Mouse (Mus musculus): ENCODE measurements at regions not wholly inside any gene's neighbourhood (a gene's known extent, or its start where the extent isn't known, plus 50 kb on each side); places are given as distances from the start of the nearest gene placed in this dataset.

DNA sequence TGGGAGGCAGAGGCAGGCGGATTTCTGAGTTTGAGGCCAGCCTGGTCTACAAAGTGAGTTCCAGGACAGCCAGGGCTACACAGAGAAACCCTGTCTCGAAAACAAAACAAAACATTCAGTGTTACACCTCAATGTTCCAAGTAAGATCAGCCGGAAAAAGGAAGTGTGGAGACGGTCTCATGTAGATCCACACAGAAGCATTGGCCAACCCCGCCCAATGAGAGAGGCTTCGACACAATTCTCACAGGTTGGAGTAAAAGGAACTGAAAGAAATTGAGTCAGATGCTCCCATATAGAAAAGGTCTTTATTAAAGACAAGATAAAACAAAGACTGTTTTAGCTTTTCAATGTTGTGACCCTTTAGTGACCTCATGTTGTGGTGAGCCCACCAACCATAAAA is 190.3 kb upstream of the Mkln1 start:
- no peak overlapping the region for H3K9ac ChIP-seq (ENCODE audit: low read depth, low read length)
- no peaks in the 10 kb centered on the region for H3K4me1 ChIP-seq (replicated peaks; ENCODE audit: insufficient read depth, low read length)
- no peaks in the 10 kb centered on the region for H3K9me3 ChIP-seq (replicated peaks; ENCODE audit: low read length)
- TF ChIP-seq CTCF (IDR thresholded peaks at IDR 0.05; ENCODE audit: low read depth), result no peak
- no peak overlapping the region for H3K4me2 ChIP-seq (ENCODE audit: low read length)
- ATAC-seq (replicated peaks; ENCODE audit: low FRiP score, low read depth) (no peak), DNase-seq (ENCODE audit: low spot score) (no peak)
- no peaks in the 10 kb centered on the region for H3K27me3 ChIP-seq (ENCODE audit: insufficient read depth, low read length)
- H3K36me3 ChIP-seq (ENCODE audit: insufficient read depth, low read length), result no peaks in the 10 kb centered on the region
- no peak overlapping the region for H3K4me3 ChIP-seq (replicated peaks; ENCODE audit: low read depth, low read length)
- H3K27ac ChIP-seq, result no peak overlapping the region
- 93% methylated on average over 6 of the region's 6 CpGs for WGBS

GRCm38 (mm10) chr6:31209411-31210139 is 189.0 kb upstream of the Mkln1 start:
- H3K27ac ChIP-seq, result no peak overlapping the region
- H3K4me1 ChIP-seq (replicated peaks; ENCODE audit: insufficient read depth, low read length), result no peaks in the 10 kb centered on the region
- no peak overlapping the region for H3K4me2 ChIP-seq (ENCODE audit: low read length)
- no peak overlapping the region for H3K9ac ChIP-seq (ENCODE audit: low read depth, low read length)
- no peak overlapping the region for H3K4me3 ChIP-seq (replicated peaks; ENCODE audit: low read depth, low read length)
- H3K9me3 ChIP-seq (replicated peaks; ENCODE audit: low read length), result no peaks in the 10 kb centered on the region
- 75% methylated on average over 15 of the region's 15 CpGs for WGBS
- no peaks in the 10 kb centered on the region for H3K36me3 ChIP-seq (ENCODE audit: insufficient read depth, low read length)
- no peaks in the 10 kb centered on the region for H3K27me3 ChIP-seq (ENCODE audit: insufficient read depth, low read length)
- no peak for TF ChIP-seq CTCF (IDR thresholded peaks at IDR 0.05; ENCODE audit: low read depth)
- no peak for DNase-seq (ENCODE audit: low spot score)
- no peak for ATAC-seq (replicated peaks; ENCODE audit: low FRiP score, low read depth)

- DNase-seq (ENCODE audit: low spot score) (no peak), ATAC-seq (replicated peaks; ENCODE audit: low FRiP score, low read depth) (no peak)
- H3K36me3 ChIP-seq (ENCODE audit: insufficient read depth, low read length), result no peaks in the 10 kb centered on the region
- no peak overlapping the region for H3K9ac ChIP-seq (ENCODE audit: low read depth, low read length)
- no peaks in the 10 kb centered on the region for H3K27me3 ChIP-seq (ENCODE audit: insufficient read depth, low read length)
- no peak overlapping the region for H3K4me2 ChIP-seq (ENCODE audit: low read length)
- H3K27ac ChIP-seq, result no peak overlapping the region
- no peak overlapping the region for H3K4me3 ChIP-seq (replicated peaks; ENCODE audit: low read depth, low read length)
- 74% methylated on average over 7 of the region's 7 CpGs for WGBS
- H3K4me1 ChIP-seq (replicated peaks; ENCODE audit: insufficient read depth, low read length), result no peaks in the 10 kb centered on the region
- no peak for TF ChIP-seq CTCF (IDR thresholded peaks at IDR 0.05; ENCODE audit: low read depth)
- no peaks in the 10 kb centered on the region for H3K9me3 ChIP-seq (replicated peaks; ENCODE audit: low read length)
Measured at GRCm38 (mm10) chr6:31210209-31210714, 188.3 kb upstream of the Mkln1 start.

DNA sequence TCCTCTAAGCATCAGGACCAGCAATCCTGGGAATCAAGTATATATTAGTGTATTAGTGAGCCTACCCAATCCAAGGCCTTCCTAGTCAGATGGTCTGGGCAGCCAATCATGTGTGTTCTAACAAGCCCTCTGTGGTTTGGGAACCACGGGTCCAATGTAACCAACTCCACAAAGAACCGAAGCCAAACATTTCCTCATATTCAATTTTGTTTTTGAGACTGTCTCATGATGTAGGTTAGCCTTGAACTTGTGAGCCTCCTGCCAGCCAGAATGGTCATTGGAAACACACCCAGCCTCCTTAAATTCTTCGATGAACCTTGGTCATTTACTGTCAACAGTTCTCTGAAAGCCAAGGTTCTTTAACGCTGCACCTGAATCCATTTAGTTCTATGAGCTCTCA is 187.4 kb upstream of the Mkln1 start:
- ATAC-seq (replicated peaks; ENCODE audit: low FRiP score, low read depth) (no peak), DNase-seq (ENCODE audit: low spot score) (no peak)
- 0 out of 2 replicates have a peak, but pooled peaks cover 2% of the 10 kb centered on the region for H3K4me1 ChIP-seq (replicated peaks; ENCODE audit: insufficient read depth, low read length)
- H3K4me2 ChIP-seq (ENCODE audit: low read length), result no peak overlapping the region
- no peaks in the 10 kb centered on the region for H3K9me3 ChIP-seq (replicated peaks; ENCODE audit: low read length)
- H3K9ac ChIP-seq (ENCODE audit: low read depth, low read length), result no peak overlapping the region
- WGBS, result 79% methylated on average over 4 of the region's 4 CpGs
- no peak for TF ChIP-seq CTCF (IDR thresholded peaks at IDR 0.05; ENCODE audit: low read depth)
- no peak overlapping the region for H3K4me3 ChIP-seq (replicated peaks; ENCODE audit: low read depth, low read length)
- H3K27ac ChIP-seq, result no peak overlapping the region
- H3K36me3 ChIP-seq (ENCODE audit: insufficient read depth, low read length), result no peaks in the 10 kb centered on the region
- H3K27me3 ChIP-seq (ENCODE audit: insufficient read depth, low read length), result no peaks in the 10 kb centered on the region

DNA sequence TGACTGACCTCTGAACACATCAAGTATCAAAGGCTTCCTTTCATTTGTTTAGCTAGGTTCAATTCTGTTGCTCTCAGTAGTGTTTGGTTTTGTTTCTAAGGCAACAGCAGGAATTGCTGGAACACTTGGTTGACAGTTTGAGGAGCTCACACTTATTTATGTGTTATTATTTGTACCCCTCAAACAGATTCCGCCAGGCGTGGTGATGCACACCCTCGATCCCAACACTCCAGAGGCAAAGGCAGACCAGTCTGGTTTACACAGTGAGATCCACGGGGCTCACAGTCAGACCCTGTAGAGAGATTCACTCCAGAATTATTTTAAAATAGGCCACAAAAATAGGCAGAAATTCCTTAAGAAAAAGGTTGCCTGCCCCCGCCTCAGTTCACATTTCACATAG is 186.9 kb upstream of the Mkln1 start:
- no peak for TF ChIP-seq CTCF (IDR thresholded peaks at IDR 0.05; ENCODE audit: low read depth)
- 0 out of 2 replicates have a peak, but pooled peaks cover 8% of the 10 kb centered on the region for H3K4me1 ChIP-seq (replicated peaks; ENCODE audit: insufficient read depth, low read length)
- no peak overlapping the region for H3K27ac ChIP-seq
- DNase-seq (ENCODE audit: low spot score) (no peak), ATAC-seq (replicated peaks; ENCODE audit: low FRiP score, low read depth) (no peak)
- no peaks in the 10 kb centered on the region for H3K9me3 ChIP-seq (replicated peaks; ENCODE audit: low read length)
- H3K27me3 ChIP-seq (ENCODE audit: insufficient read depth, low read length), result no peaks in the 10 kb centered on the region
- no peak overlapping the region for H3K4me2 ChIP-seq (ENCODE audit: low read length)
- H3K36me3 ChIP-seq (ENCODE audit: insufficient read depth, low read length), result no peaks in the 10 kb centered on the region
- no peak overlapping the region for H3K9ac ChIP-seq (ENCODE audit: low read depth, low read length)
- 57% methylated on average over 5 of the region's 5 CpGs for WGBS
- no peak overlapping the region for H3K4me3 ChIP-seq (replicated peaks; ENCODE audit: low read depth, low read length)

GRCm38 (mm10) chr6:31212080-31212479 is 186.5 kb upstream of the Mkln1 start:
- Histone ChIP-seq H3K4me2 (ENCODE audit: low read length) (no peak overlapping the region), H3K9ac (ENCODE audit: low read depth, low read length) (no peak overlapping the region), H3K4me1 (replicated peaks; ENCODE audit: insufficient read depth, low read length) (peaks cover 12% of the 10 kb centered on the region; the same call in 1 of the 2 replicates), H3K9me3 (replicated peaks; ENCODE audit: low read length) (no peaks in the 10 kb centered on the region), H3K27me3 (ENCODE audit: insufficient read depth, low read length) (peaks cover 3% of the 10 kb centered on the region; the same call in 1 of the 2 replicates), H3K36me3 (ENCODE audit: insufficient read depth, low read length) (no peaks in the 10 kb centered on the region), H3K27ac (no peak overlapping the region), H3K4me3 (replicated peaks; ENCODE audit: low read depth, low read length) (no peak overlapping the region)
- DNase-seq (ENCODE audit: low spot score), result no peak
- WGBS, result 88% methylated on average over 7 of the region's 7 CpGs
- no peak for TF ChIP-seq CTCF (IDR thresholded peaks at IDR 0.05; ENCODE audit: low read depth)
- ATAC-seq (replicated peaks; ENCODE audit: low FRiP score, low read depth), result no peak

Measured in kidney, postnatal 0 days (tissue).